Mouse (Mus musculus): ENCODE data around the gene Cenpu.

The Cenpu gene

GRCm38 (mm10) chr8:46551615-46552440 is at the start of gene Cenpu:
TSS of gene Cenpu (plus strand) at chr8:46552028.
- DNase-seq (ENCODE audit: low spot score in 2 of 2), result peak; percentile 99 to 100

- no peak for DNase-seq (ENCODE audit: low spot score in 2 of 2)
These were observed 49.3 kb upstream of the Cenpu start for GRCm38 (mm10) chr8:46502333-46503071.

GRCm38 (mm10) chr8:46503072-46503695 is 48.6 kb upstream of the Cenpu start:
- no peak for DNase-seq (ENCODE audit: low spot score in 2 of 2)

GRCm38 (mm10) chr8:46504196-46504595 is 47.6 kb upstream of the Cenpu start:
- DNase-seq (ENCODE audit: low spot score in 2 of 2), result no peak

- DNase-seq (ENCODE audit: low spot score in 2 of 2), result no peak
These were observed 43.1 kb upstream of the Cenpu start for GRCm38 (mm10) chr8:46508488-46509395.

GRCm38 (mm10) chr8:46509474-46509873 is 42.4 kb upstream of the Cenpu start:
- DNase-seq (ENCODE audit: low spot score in 2 of 2), result no peak

- DNase-seq (ENCODE audit: low spot score in 2 of 2), result no peak
These were observed 40.5 kb upstream of the Cenpu start for GRCm38 (mm10) chr8:46511336-46511735.

- no peak for DNase-seq (ENCODE audit: low spot score in 2 of 2)
These were observed 39.3 kb upstream of the Cenpu start for GRCm38 (mm10) chr8:46512538-46512937.

GRCm38 (mm10) chr8:46514027-46514426 is 37.8 kb upstream of the Cenpu start:
- DNase-seq (ENCODE audit: low spot score in 2 of 2), result no peak

- no peak for DNase-seq (ENCODE audit: low spot score in 2 of 2)
These were observed 31.2 kb upstream of the Cenpu start for GRCm38 (mm10) chr8:46520667-46521066.

GRCm38 (mm10) chr8:46526098-46526497 is 25.7 kb upstream of the Cenpu start:
- no peak for DNase-seq (ENCODE audit: low spot score in 2 of 2)

GRCm38 (mm10) chr8:46526821-46527220 is 25.0 kb upstream of the Cenpu start:
- no peak for DNase-seq (ENCODE audit: low spot score in 2 of 2)

GRCm38 (mm10) chr8:46529508-46529907 is 22.3 kb upstream of the Cenpu start:
- DNase-seq (ENCODE audit: low spot score in 2 of 2), result no peak

- no peak for DNase-seq (ENCODE audit: low spot score in 2 of 2)
These were observed 21.3 kb upstream of the Cenpu start for GRCm38 (mm10) chr8:46530541-46530940.

- DNase-seq (ENCODE audit: low spot score in 2 of 2), result no peak
These were observed 17.9 kb upstream of the Cenpu start for GRCm38 (mm10) chr8:46533926-46534325.

GRCm38 (mm10) chr8:46539701-46540100 is 12.1 kb upstream of the Cenpu start:
- DNase-seq (ENCODE audit: low spot score in 2 of 2), result no peak

- DNase-seq (ENCODE audit: low spot score in 2 of 2), result no peak
These were observed 8.6 kb upstream of the Cenpu start for GRCm38 (mm10) chr8:46543191-46543590.

- no peak for DNase-seq (ENCODE audit: low spot score in 2 of 2)
These were observed 8.2 kb upstream of the Cenpu start for GRCm38 (mm10) chr8:46543662-46544061.

GRCm38 (mm10) chr8:46545854-46546253 is 6.0 kb upstream of the Cenpu start:
- DNase-seq (ENCODE audit: low spot score in 2 of 2), result no peak

- no peak for DNase-seq (ENCODE audit: low spot score in 2 of 2)
These were observed 5.2 kb upstream of the Cenpu start for GRCm38 (mm10) chr8:46546431-46547176.

GRCm38 (mm10) chr8:46547245-46547644 is 4.6 kb upstream of the Cenpu start:
- no peak for DNase-seq (ENCODE audit: low spot score in 2 of 2)

Data from urinary bladder, postnatal 4 days (tissue).